Mouse (Mus musculus) heart, embryonic 10.5 days (tissue): Measurements from ENCODE around the gene Tspear. TPM values are rescaled to one million over a fixed set of nuclear protein-coding genes. Genes with fewer than 3 reads are reported as not detected.

Experiments used
- DNase-seq: peaks from one replicate; pipeline ENCODE4 v3.0.0-alpha.2; 2017; ENCODE audit warnings: low spot score
- H3K27ac ChIP-seq: fragments of 300-500 bp; sonication (generic); 2 replicates; pipeline ENCODE4 v1.5.1; 2016; ENCODE audit warnings: mild to moderate bottlenecking
- H3K27me3 ChIP-seq: fragments of 300-500 bp; sonication (generic); 2 replicates; pipeline ENCODE4 v1.6.1; 2016; ENCODE audit warnings: mild to moderate bottlenecking; ENCODE audit not compliant: poor library complexity, insufficient read depth, severe bottlenecking
- H3K36me3 ChIP-seq: fragments of 300-500 bp; sonication (generic); 2 replicates; pipeline ENCODE4 v1.6.1; 2016; ENCODE audit warnings: mild to moderate bottlenecking, moderate library complexity
- H3K4me1 ChIP-seq: fragments of 300-500 bp; sonication (generic); 2 replicates; pipeline ENCODE4 v1.6.1; 2016; ENCODE audit warnings: mild to moderate bottlenecking
- H3K4me3 ChIP-seq: fragments of 300-500 bp; sonication (generic); 2 replicates; pipeline ENCODE4 v1.5.1; 2016; ENCODE audit warnings: mild to moderate bottlenecking, moderate library complexity
- H3K9me3 ChIP-seq: fragments of 300-500 bp; sonication (generic); 2 replicates; pipeline ENCODE4 v1.6.1; 2016; ENCODE audit warnings: mild to moderate bottlenecking, moderate library complexity
- WGBS: fragments of 180-500 bp; shearing (Covaris S2); methylation state at CpG from one replicate; pipeline ENCODE4 v1.1.7; 2016; 5-methylcytosine and 5-hydroxymethylcytosine counted together
- microRNA counts: library from miRNA; unstranded; fragments of <30 nt; microRNA quantifications from one replicate; lab custom pipeline; 2017
- microRNA-seq: library from miRNA; unstranded; fragments of <30 nt; microRNA quantifications from one replicate; pipeline ENCODE4, GENCODE M21; 2017
- polyA plus RNA-seq: library from polyadenylated mRNA; unstranded; fragments of >200 nt; fragmentation: Nextera tagmentation; extraction: Ambion mirVana; gene quantifications from 2 replicates; pipeline ENCODE4 v1.2.1, GENCODE M21; 2016

Tspear gene
- polyA plus RNA-seq, 1 experiment from 2014 or later: 0.38 TPM

DNA sequence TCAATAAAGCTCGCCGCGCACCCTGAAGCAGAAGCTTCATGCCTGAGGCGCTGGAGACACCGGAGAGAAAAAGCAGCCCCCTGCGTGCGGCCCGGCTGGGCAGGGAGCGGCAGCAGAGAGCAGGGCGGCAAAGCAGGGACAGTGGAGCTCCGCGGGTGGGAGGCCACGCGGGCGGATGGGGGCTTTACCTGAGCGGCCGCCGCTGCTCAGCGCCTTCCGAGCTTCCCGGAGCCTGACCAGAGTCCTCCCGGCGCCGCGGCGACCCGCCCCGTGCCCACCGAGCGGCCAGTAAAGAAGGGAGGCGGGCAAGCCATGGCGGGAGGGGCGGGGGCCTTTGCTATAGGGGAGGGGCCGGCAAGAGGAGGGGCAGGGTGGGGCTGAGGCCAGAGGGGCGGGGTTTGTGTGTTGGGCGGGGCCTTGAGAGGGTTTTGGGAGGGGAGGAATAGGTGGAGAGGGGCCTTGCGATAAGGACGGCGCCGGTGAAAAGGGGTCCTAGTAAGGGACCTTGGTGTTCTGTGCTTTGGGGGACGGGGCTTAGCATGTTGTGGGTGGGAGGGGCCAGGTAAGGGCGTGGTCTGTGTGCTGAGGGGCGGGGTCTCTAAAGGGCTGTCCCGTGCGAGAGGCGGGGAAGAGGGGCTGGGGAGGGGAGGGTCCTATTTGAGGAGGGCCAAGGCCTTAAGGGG, 216.0 kb downstream of the Tspear start, which contains the start of gene Lrrc3:
Gene Lrrc3, minus strand, starts transcription at position 326 of the 683 bp plus-strand sequence.
- Histone ChIP-seq H3K9me3 (no peaks in the 10 kb centered on the region; the same call in 1 of the 2 replicates), H3K27me3 (peaks cover 22% of the 10 kb centered on the region), H3K4me1 (peaks cover 23% of the 10 kb centered on the region), H3K36me3 (0 out of 2 replicates have a peak, but pooled peaks cover 3% of the 10 kb centered on the region), H3K4me3 (peak within 1 kb of the TSS; percentile 77), H3K27ac (peak within 1 kb of the TSS; percentile 85)
- WGBS: 1% methylated on average over 43 of the region's 46 CpGs
- peak; percentile 92 for DNase-seq

GRCm38 (mm10) chr10:77902894-77903715, 216.7 kb downstream of the Tspear start:
- Histone ChIP-seq H3K4me3 (peak overlapping the region; percentile 77), H3K27me3 (peaks cover 22% of the 10 kb centered on the region), H3K36me3 (0 out of 2 replicates have a peak, but pooled peaks cover 3% of the 10 kb centered on the region), H3K9me3 (no peaks in the 10 kb centered on the region; the same call in 1 of the 2 replicates), H3K4me1 (peaks cover 23% of the 10 kb centered on the region), H3K27ac (peak overlapping the region; percentile 85; the same call in 1 of the 2 replicates)
- 7% methylated on average over 35 of the region's 35 CpGs for WGBS
- peak; percentile 92 for DNase-seq

DNA sequence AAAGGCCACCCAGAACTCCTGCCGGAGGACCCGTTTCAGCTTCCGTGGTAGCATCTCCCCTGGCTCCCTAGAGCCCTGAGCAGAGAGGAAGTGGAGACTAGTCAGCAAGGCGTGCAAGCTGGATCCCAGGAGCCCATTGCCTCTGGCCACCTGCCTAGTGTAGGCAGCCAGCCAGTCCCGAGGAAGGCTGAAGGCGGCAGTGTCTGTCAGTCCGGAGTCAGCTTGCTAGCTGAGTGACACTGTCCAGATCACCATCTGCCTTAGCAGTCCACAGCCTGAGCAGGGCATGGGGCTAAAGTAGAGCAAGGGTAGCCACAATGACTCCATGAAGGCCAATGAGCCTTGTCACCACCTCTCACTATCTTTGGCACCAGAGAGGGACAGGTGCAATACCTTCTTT, 226.2 kb downstream of the Tspear start:
- 31% methylated on average over 7 of the region's 7 CpGs for WGBS
- Histone ChIP-seq H3K9me3 (no peaks in the 10 kb centered on the region), H3K4me3 (no peak overlapping the region), H3K4me1 (peaks cover 18% of the 10 kb centered on the region), H3K27ac (peak overlapping the region; percentile 43; the same call in 1 of the 2 replicates), H3K27me3 (0 out of 2 replicates have a peak, but pooled peaks cover 6% of the 10 kb centered on the region), H3K36me3 (no peaks in the 10 kb centered on the region)
- DNase-seq: no peak

GRCm38 (mm10) chr10:77913292-77913691, 226.9 kb downstream of the Tspear start:
- peak overlapping the region; percentile 43; the same call in 1 of the 2 replicates for H3K27ac ChIP-seq
- H3K4me1 ChIP-seq: peaks cover 18% of the 10 kb centered on the region
- 0 out of 2 replicates have a peak, but pooled peaks cover 6% of the 10 kb centered on the region for H3K27me3 ChIP-seq
- no peaks in the 10 kb centered on the region for H3K36me3 ChIP-seq
- no peak for DNase-seq
- no peaks in the 10 kb centered on the region for H3K9me3 ChIP-seq
- 63% methylated on average over 4 of the region's 4 CpGs for WGBS
- H3K4me3 ChIP-seq: no peak overlapping the region

DNA sequence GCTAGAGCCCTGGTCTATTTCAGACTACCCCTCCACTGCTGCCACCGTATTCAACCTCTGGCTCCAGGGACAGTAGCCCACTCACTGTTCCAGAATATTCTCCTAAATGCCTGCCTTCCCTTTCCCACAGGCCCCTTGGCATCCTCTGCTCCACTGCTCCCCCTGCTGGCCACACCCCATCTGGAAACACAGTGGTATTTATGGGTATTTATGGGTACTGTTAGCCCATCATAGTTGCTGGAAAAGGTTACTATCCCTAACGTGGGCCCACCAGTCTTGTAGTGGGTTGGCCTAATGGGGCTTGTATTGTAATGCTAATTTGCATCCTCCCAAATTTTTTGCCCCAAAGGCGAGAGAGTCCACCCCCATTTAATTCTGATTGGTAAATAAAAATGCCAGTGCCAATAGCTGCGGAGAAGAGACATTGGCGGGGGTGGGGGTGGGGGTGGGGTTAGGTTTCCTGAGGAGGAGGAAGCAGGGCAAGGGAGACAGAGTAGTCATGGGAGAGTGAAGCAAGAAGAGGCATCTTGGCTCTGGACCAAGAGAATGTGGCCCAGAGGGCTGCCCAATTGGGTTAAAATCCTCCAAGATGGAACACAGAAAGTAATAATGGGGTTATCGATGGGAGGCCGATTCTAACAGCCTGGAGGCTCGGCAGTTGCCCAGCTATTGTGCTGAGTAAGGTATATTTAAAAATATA, 230.4 kb downstream of the Tspear start:
- Histone ChIP-seq H3K27ac (no peak overlapping the region), H3K9me3 (no peaks in the 10 kb centered on the region), H3K27me3 (no peaks in the 10 kb centered on the region), H3K4me1 (peaks cover 18% of the 10 kb centered on the region), H3K4me3 (no peak overlapping the region), H3K36me3 (no peaks in the 10 kb centered on the region)
- DNase-seq: no peak
- WGBS: 62% methylated on average over 8 of the region's 8 CpGs

DNA sequence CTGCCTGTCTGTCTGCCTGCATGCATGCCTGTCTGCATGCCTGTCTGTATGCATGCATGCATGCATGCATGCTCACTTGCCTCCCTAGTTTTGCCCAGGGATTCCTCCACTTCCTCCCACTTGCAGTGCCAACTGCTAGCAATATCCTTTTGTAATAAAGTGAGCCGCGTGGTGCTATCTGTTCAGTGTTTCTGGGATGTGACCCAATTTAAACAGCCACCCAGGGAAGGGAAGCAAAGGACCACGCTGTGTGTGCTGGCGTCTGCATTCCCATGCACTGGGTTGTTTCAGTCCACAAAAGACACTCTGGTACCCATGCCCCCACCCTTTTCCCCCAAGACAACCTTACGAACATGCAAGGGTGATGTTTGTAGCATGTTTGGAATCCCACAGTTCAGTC, 234.6 kb downstream of the Tspear start:
- no peaks in the 10 kb centered on the region for H3K4me1 ChIP-seq
- no peak overlapping the region for H3K4me3 ChIP-seq
- no peak for DNase-seq
- no peaks in the 10 kb centered on the region for H3K9me3 ChIP-seq
- H3K27ac ChIP-seq: no peak overlapping the region
- no peaks in the 10 kb centered on the region for H3K36me3 ChIP-seq
- 75% methylated on average over 5 of the region's 5 CpGs for WGBS
- H3K27me3 ChIP-seq: no peaks in the 10 kb centered on the region; the same call in 1 of the 2 replicates

DNA sequence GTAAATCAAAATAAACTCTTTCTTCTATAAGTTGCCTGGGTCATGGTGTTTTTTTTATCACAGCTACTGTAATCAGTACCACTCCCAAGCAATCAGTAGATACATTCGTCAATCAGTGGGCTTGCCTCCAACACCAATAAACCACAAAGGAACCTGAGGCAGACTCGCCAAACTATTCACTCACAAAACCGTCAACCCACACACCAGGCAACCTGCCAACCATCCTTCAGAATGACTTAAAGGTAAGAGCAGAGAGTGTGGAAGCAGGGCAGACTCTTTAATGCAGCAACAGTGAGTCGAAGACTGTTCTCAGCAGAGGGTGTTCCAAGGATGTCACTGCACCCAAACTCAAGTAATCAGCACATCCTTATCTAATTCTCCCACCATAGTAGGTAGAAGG, 236.3 kb downstream of the Tspear start:
- DNase-seq: no peak
- 71% methylated on average over 4 of the region's 4 CpGs for WGBS
- Histone ChIP-seq H3K4me3 (no peak overlapping the region), H3K4me1 (no peaks in the 10 kb centered on the region), H3K27me3 (no peaks in the 10 kb centered on the region; the same call in 1 of the 2 replicates), H3K36me3 (no peaks in the 10 kb centered on the region), H3K9me3 (no peaks in the 10 kb centered on the region), H3K27ac (no peak overlapping the region)

DNA sequence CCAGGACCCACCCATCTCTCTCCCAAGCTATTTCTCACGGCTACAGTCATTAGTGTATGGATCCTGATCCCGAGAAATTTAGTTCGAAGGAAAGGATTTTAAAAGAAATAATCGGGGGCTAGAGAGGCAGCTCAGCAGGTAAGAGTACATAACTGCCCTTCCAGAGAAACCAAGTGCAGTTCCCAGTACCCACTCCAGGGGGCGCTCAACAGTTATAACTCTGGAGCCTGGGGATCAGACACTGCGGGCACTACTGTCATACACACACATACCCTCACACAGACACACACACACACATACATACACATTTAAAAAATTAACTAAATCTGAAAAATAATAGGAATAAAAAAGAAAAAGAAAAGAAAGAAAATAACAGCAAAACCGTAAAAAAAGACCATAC, 239.8 kb downstream of the Tspear start:
- Histone ChIP-seq H3K4me3 (no peak overlapping the region), H3K36me3 (no peaks in the 10 kb centered on the region), H3K9me3 (no peaks in the 10 kb centered on the region), H3K27me3 (no peaks in the 10 kb centered on the region; the same call in 1 of the 2 replicates), H3K27ac (no peak overlapping the region), H3K4me1 (no peaks in the 10 kb centered on the region)
- WGBS: 43% methylated on average over 7 of the region's 7 CpGs
- DNase-seq: no peak

- no peak for DNase-seq
- 85% methylated on average over 10 of the region's 10 CpGs for WGBS
- no peaks in the 10 kb centered on the region for H3K4me1 ChIP-seq
- H3K9me3 ChIP-seq: no peaks in the 10 kb centered on the region
- H3K4me3 ChIP-seq: no peak overlapping the region
- H3K36me3 ChIP-seq: no peaks in the 10 kb centered on the region
- no peaks in the 10 kb centered on the region; the same call in 1 of the 2 replicates for H3K27me3 ChIP-seq
- H3K27ac ChIP-seq: no peak overlapping the region
Measured at GRCm38 (mm10) chr10:77927375-77927774, 241.0 kb downstream of the Tspear start.

MicroRNAs within 50 kb of the gene (microRNA counts, 519-probe panel; counts per million panel counts)
- microRNA mmu-miR-1930 (lab: Ali Mortazavi, UCI): not detected

Small RNA genes within 50 kb of the gene (microRNA-seq; reads per million reads assigned to microRNA genes)
- gene Mir1930: 33.1 reads per million, percentile 39 among the genes with 10 or more reads in this experiment

Other genes with a start within 250 kb of the Tspear start
- gene Fam207a, start 170.8 kb upstream of the Tspear start, polyA plus RNA-seq: 30.7 and 45.6 TPM in 2 replicates
- gene Itgb2, start 156.3 kb upstream of the Tspear start, polyA plus RNA-seq: 2.4 and 3.6 TPM in 2 replicates
- 94.9 and 97.0 TPM in 2 replicates for gene Pttg1ip, start 104.8 kb upstream of the Tspear start, polyA plus RNA-seq
- 235 and 306 TPM in 2 replicates for gene Sumo3, start 80.5 kb upstream of the Tspear start, polyA plus RNA-seq
- gene Gm49325, start 80.4 kb upstream of the Tspear start, polyA plus RNA-seq: 2.1 and 2.7 TPM in 2 replicates
- 83.1 and 92.1 TPM in 2 replicates for gene Ube2g2, start 64.3 kb upstream of the Tspear start, polyA plus RNA-seq
- not detected in 2 replicates for gene Gm19402, start 4.2 kb downstream of the Tspear start, polyA plus RNA-seq
- not detected in 2 replicates for gene Gm9508, start 10.7 kb downstream of the Tspear start, polyA plus RNA-seq
- not detected in 2 replicates for gene Gm10272, start 20.1 kb downstream of the Tspear start, polyA plus RNA-seq
- not detected in 2 replicates for gene Gm10024, start 24.9 kb downstream of the Tspear start, polyA plus RNA-seq
- gene Gm10142, start 29.2 kb downstream of the Tspear start, polyA plus RNA-seq: not detected in 2 replicates
- not detected in 2 replicates for gene Krtap12-1, start 34.0 kb downstream of the Tspear start, polyA plus RNA-seq
- not detected in 2 replicates for gene Gm10100, start 39.9 kb downstream of the Tspear start, polyA plus RNA-seq
- gene Gm18596, start 56.1 kb downstream of the Tspear start, polyA plus RNA-seq: not detected in 2 replicates
- gene Gm9736, start 64.8 kb downstream of the Tspear start, polyA plus RNA-seq: not detected in 2 replicates
- not detected in 2 replicates for gene Gm3233, start 73.1 kb downstream of the Tspear start, polyA plus RNA-seq
- not detected in 2 replicates for gene Gm3238, start 84.8 kb downstream of the Tspear start, polyA plus RNA-seq
- gene Gm7138, start 90.4 kb downstream of the Tspear start, polyA plus RNA-seq: not detected in 2 replicates
- gene Gm3250, start 96.0 kb downstream of the Tspear start, polyA plus RNA-seq: not detected in 2 replicates
- not detected in 2 replicates for gene Gm7137, start 101.6 kb downstream of the Tspear start, polyA plus RNA-seq
- gene Gm9639, start 108.5 kb downstream of the Tspear start, polyA plus RNA-seq: not detected in 2 replicates
- gene Gm19668, start 112.6 kb downstream of the Tspear start, polyA plus RNA-seq: not detected in 2 replicates
- gene Gm9507, start 125.3 kb downstream of the Tspear start, polyA plus RNA-seq: not detected in 2 replicates
- gene Gm2696, start 128.1 kb downstream of the Tspear start, polyA plus RNA-seq: not detected in 2 replicates
- gene Krtap10-4, start 140.5 kb downstream of the Tspear start, polyA plus RNA-seq: not detected in 2 replicates
- not detected in 2 replicates for gene Krtap10-10, start 149.4 kb downstream of the Tspear start, polyA plus RNA-seq
- not detected in 2 replicates for gene Gm36176, start 160.2 kb downstream of the Tspear start, polyA plus RNA-seq
- gene Gm10318, start 166.3 kb downstream of the Tspear start, polyA plus RNA-seq: not detected in 2 replicates
- not detected in 2 replicates for gene Gm3285, start 175.4 kb downstream of the Tspear start, polyA plus RNA-seq
- gene Lrrc3, start 216.0 kb downstream of the Tspear start, polyA plus RNA-seq: 2.7 and 4.9 TPM in 2 replicates